Mouse (Mus musculus): ENCODE data around the gene Gnat3. TPM values are rescaled to one million over a fixed set of nuclear protein-coding genes. Genes with fewer than 3 reads are reported as not detected.
"Not testable (repeated sequence)": the region's sequence is repeated elsewhere in the genome, so short reads cannot be mapped to it uniquely, and the experiment has no call there.

Gene Gnat3
- total RNA-seq (2021) = under 1 TPM in 1 of 2 experiments, not detected in 1; 0.20 TPM
- long read RNA-seq, experiment 1 = 0 reads
- long read RNA-seq, experiment 2 = 0 reads

- DNase-seq (ENCODE audit: low spot score in 2 of 2) = no peak
Observed at GRCm38 (mm10) chr5:17962249-17962648, at the start of gene Gnat3. Gnat3 (plus strand) TSS chr5:17962549.

- DNase-seq (ENCODE audit: low spot score in 2 of 2) = no peak
Observed at GRCm38 (mm10) chr5:17918966-17919365, 43.4 kb upstream of the Gnat3 start.

- DNase-seq (ENCODE audit: low spot score in 2 of 2) = no peak
Observed at GRCm38 (mm10) chr5:17923648-17924047, 38.7 kb upstream of the Gnat3 start.

- no peak for DNase-seq (ENCODE audit: low spot score in 2 of 2)
Observed at GRCm38 (mm10) chr5:17924085-17924518, 38.2 kb upstream of the Gnat3 start.

- DNase-seq (ENCODE audit: low spot score in 2 of 2) = no peak
Observed at GRCm38 (mm10) chr5:17928471-17928870, 33.9 kb upstream of the Gnat3 start.

GRCm38 (mm10) chr5:17929006-17929567 lies 33.3 kb upstream of the Gnat3 start:
- no peak for DNase-seq (ENCODE audit: low spot score in 2 of 2)

GRCm38 (mm10) chr5:17931588-17931987 lies 30.8 kb upstream of the Gnat3 start:
- not testable (repeated sequence) for DNase-seq (ENCODE audit: low spot score in 2 of 2)

- DNase-seq (ENCODE audit: low spot score in 2 of 2) = no peak
Observed at GRCm38 (mm10) chr5:17934501-17934900, 27.8 kb upstream of the Gnat3 start.

GRCm38 (mm10) chr5:17938170-17938939 lies 24.0 kb upstream of the Gnat3 start:
- DNase-seq (ENCODE audit: low spot score in 2 of 2) = no peak

GRCm38 (mm10) chr5:17956468-17956867 lies 5.9 kb upstream of the Gnat3 start:
- no peak for DNase-seq (ENCODE audit: low spot score in 2 of 2)

GRCm38 (mm10) chr5:17969704-17970390 lies 7.5 kb downstream of the Gnat3 start:
- no peak for DNase-seq (ENCODE audit: low spot score in 2 of 2)

- no peak for DNase-seq (ENCODE audit: low spot score in 2 of 2)
Observed at GRCm38 (mm10) chr5:17970391-17970730, 8.0 kb downstream of the Gnat3 start.

GRCm38 (mm10) chr5:17980501-17981121 lies 18.3 kb downstream of the Gnat3 start:
- no peak for DNase-seq (ENCODE audit: low spot score in 2 of 2)

GRCm38 (mm10) chr5:17982770-17983169 lies 20.4 kb downstream of the Gnat3 start:
- no peak for DNase-seq (ENCODE audit: low spot score in 2 of 2)

- DNase-seq (ENCODE audit: low spot score in 2 of 2) = no peak
Observed at GRCm38 (mm10) chr5:17984522-17984921, 22.2 kb downstream of the Gnat3 start.

GRCm38 (mm10) chr5:17986611-17987010 lies 24.3 kb downstream of the Gnat3 start:
- no peak for DNase-seq (ENCODE audit: low spot score in 2 of 2)

GRCm38 (mm10) chr5:17990618-17991017 lies 28.3 kb downstream of the Gnat3 start:
- DNase-seq (ENCODE audit: low spot score in 2 of 2) = no peak

GRCm38 (mm10) chr5:17999570-17999969 lies 37.2 kb downstream of the Gnat3 start:
- no peak for DNase-seq (ENCODE audit: low spot score in 2 of 2)

GRCm38 (mm10) chr5:18000185-18000584 lies 37.8 kb downstream of the Gnat3 start:
- DNase-seq (ENCODE audit: low spot score in 2 of 2) = no peak

- DNase-seq (ENCODE audit: low spot score in 2 of 2) = no peak
Observed at GRCm38 (mm10) chr5:18001646-18002045, 39.3 kb downstream of the Gnat3 start.

GRCm38 (mm10) chr5:18003675-18004074 lies 41.3 kb downstream of the Gnat3 start:
- DNase-seq (ENCODE audit: low spot score in 2 of 2) = no peak
